10 mouse cellular contexts compared by ENCODE assay signal in the genomic region with DNA sequence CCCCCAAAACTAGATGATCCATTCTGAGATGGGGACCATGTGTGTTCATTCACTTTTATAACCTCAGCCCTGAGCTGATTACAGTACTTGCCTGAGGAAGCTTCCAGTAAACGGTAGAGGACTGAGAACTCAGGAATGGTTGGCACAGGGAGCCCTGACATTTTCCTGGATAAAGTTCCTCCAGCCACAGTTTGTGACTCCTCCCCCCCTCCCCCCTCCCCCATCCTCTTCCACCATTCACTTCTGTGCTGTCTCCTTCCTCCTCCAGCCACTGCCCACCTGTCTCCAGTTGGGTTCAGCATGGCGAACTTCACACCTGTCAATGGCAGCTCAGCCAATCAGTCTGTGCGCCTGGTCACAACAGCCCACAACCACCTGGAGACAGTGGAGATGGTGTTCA. TPM values are rescaled to one million over a fixed set of nuclear protein-coding genes. Genes with fewer than 3 reads are reported as not detected.
DNase-seq lines count a peak whose midpoint lies in the region; ATAC-seq and TF ChIP-seq lines count a peak whose summit lies in the region.
"Had no signal": no experiment of that assay in that cellular context is flagged by ENCODE, and none has a peak within 500 bp of the region (broad histone marks: within the 10 kb centered on the region; RNA-seq: fewer than 3 reads in every experiment).

A gene (plus strand): TSS at position 301 of the 400 bp plus-strand sequence.

- peaks cover 31% of the 10 kb centered on the region for H3K27me3 ChIP-seq in lung, embryonic 14.5 days (ENCODE audit: insufficient read depth, low read length)
- H3K27me3 ChIP-seq in hindbrain, embryonic 15.5 days, result peaks cover 24% of the 10 kb centered on the region
- peaks cover 36% of the 10 kb centered on the region for H3K27me3 ChIP-seq in limb, embryonic 15.5 days

- ATAC-seq in lung, embryonic 14.5 days (ENCODE audit: insufficient read depth), result no peak
- ATAC-seq in hindbrain, embryonic 15.5 days (ENCODE audit: low FRiP score, low read depth), result no peak
- ATAC-seq in limb, embryonic 15.5 days (ENCODE audit: insufficient number of reproducible peaks, low FRiP score, low TSS enrichment, low read depth), result no peak

- H3K27ac ChIP-seq in lung, embryonic 14.5 days (ENCODE audit: low read depth), result no peak within 1 kb of the TSS
- no peak within 1 kb of the TSS for H3K27ac ChIP-seq in hindbrain, embryonic 15.5 days (replicated peaks)
- H3K27ac ChIP-seq in limb, embryonic 15.5 days, result no peak within 1 kb of the TSS
- H3K27ac ChIP-seq: kidney, postnatal 0 days had no signal

- peak within 1 kb of the TSS; percentile 40; the same call in 1 of the 2 replicates for H3K4me2 ChIP-seq in lung, embryonic 14.5 days
- H3K4me2 ChIP-seq in hindbrain, embryonic 15.5 days, result peak within 1 kb of the TSS; percentile 20; the same call in 1 of the 2 replicates
- peak within 1 kb of the TSS; percentile 21; the same call in 1 of the 2 replicates for H3K4me2 ChIP-seq in limb, embryonic 15.5 days

- 0 out of 2 replicates have a peak, but pooled peaks cover 11% of the 10 kb centered on the region for H3K36me3 ChIP-seq in lung, embryonic 14.5 days (ENCODE audit: insufficient read depth)
- no peaks in the 10 kb centered on the region for H3K36me3 ChIP-seq in hindbrain, embryonic 15.5 days
- no peaks in the 10 kb centered on the region for H3K36me3 ChIP-seq in limb, embryonic 15.5 days

- no peak within 1 kb of the TSS for H3K9ac ChIP-seq in lung, embryonic 14.5 days
- H3K9ac ChIP-seq in hindbrain, embryonic 15.5 days, result no peak within 1 kb of the TSS
- H3K9ac ChIP-seq in limb, embryonic 15.5 days, result no peak within 1 kb of the TSS

- H3K4me3 ChIP-seq in lung, embryonic 14.5 days (ENCODE audit: low read depth, low read length), result peak within 1 kb of the TSS; percentile 3; the same call in 1 of the 2 replicates
- H3K4me3 ChIP-seq in hindbrain, embryonic 15.5 days, result no peak within 1 kb of the TSS
- peak within 1 kb of the TSS; percentile 4; the same call in 1 of the 2 replicates for H3K4me3 ChIP-seq in limb, embryonic 15.5 days

- no peaks in the 10 kb centered on the region for H3K9me3 ChIP-seq in lung, embryonic 14.5 days (ENCODE audit: low read depth, low read length)
- H3K9me3 ChIP-seq in hindbrain, embryonic 15.5 days, result no peaks in the 10 kb centered on the region
- H3K9me3 ChIP-seq in limb, embryonic 15.5 days, result no peaks in the 10 kb centered on the region

- no peak for DNase-seq in frontal cortex, adult 2 months (ENCODE audit: extremely low spot score in 1 of 2, low spot score in 1 of 2)
- no peak for DNase-seq in frontal cortex, postnatal 25 days (ENCODE audit: low spot score in 2 of 2)
- DNase-seq in lung, embryonic 14.5 days, result no peak
- no peak for DNase-seq in lung, postnatal 4 days
- no peak for DNase-seq in kidney, postnatal 25 days
- no peak for DNase-seq in cerebellum, postnatal 36 days
- DNase-seq: adrenal gland, adult 8-10 months had no signal

- WGBS in lung, embryonic 14.5 days, result 77% methylated on average over 3 of the region's 3 CpGs
- WGBS in hindbrain, embryonic 15.5 days, result 92% methylated on average over 3 of the region's 3 CpGs
- 80% methylated on average over 3 of the region's 3 CpGs for WGBS in limb, embryonic 15.5 days

- no peak for TF ChIP-seq CTCF in lung, embryonic 14.5 days (IDR thresholded peaks at IDR 0.05; ENCODE audit: low read depth)

- peaks cover 7% of the 10 kb centered on the region for H3K4me1 ChIP-seq in lung, embryonic 14.5 days (ENCODE audit: insufficient read depth)
- H3K4me1 ChIP-seq in hindbrain, embryonic 15.5 days (replicated peaks), result peaks cover 44% of the 10 kb centered on the region
- H3K4me1 ChIP-seq in limb, embryonic 15.5 days, result peaks cover 57% of the 10 kb centered on the region

RNA-seq across cellular contexts. Expression of the gene that starts here (rescaled TPM):
- 36.1 and 39.2 TPM in 2 replicates for polyA plus RNA-seq in frontal cortex, adult 2 months (2012; rRNA removed)
- polyA plus RNA-seq in lung, embryonic 14.5 days (2014; fragmentation: Nextera tagmentation; extraction: Ambion mirVana), result 0.22 and 0.33 TPM in 2 replicates
- polyA plus RNA-seq in hindbrain, embryonic 15.5 days (2015; fragmentation: Nextera tagmentation; extraction: Ambion mirVana), result 0.87 and 1.2 TPM in 2 replicates
- polyA plus RNA-seq in limb, embryonic 15.5 days (2015; fragmentation: Nextera tagmentation; extraction: Ambion mirVana), result 0.20 and 0.29 TPM in 2 replicates
- polyA plus RNA-seq: kidney, postnatal 0 days had no signal

Comparison
In these comparisons a context has a peak if more than half of its experiments do, and no peak if none do; other contexts are left out.
1. RNA of the gene that starts here (polyA plus RNA-seq): 36.1 to 39.2 TPM in frontal cortex, adult 2 months; 0.87 to 1.2 TPM in hindbrain, embryonic 15.5 days, 0.22 to 0.33 TPM in lung, embryonic 14.5 days and 0.20 to 0.29 TPM in limb, embryonic 15.5 days; every median in the first group is over 10 times any median in the second.
2. Peak in every context shown above with its lines, with median percentiles within 50 percentile points of each other: H3K4me2 ChIP-seq.